ENCODE assay signal across 9 mouse cellular contexts in genomic region chr19:44248854-44249351, GRCm38 (mm10). TPM values are rescaled to one million over a fixed set of nuclear protein-coding genes. Genes with fewer than 3 reads are reported as not detected.
DNase-seq lines count a peak whose midpoint lies in the region; ATAC-seq lines count a peak whose summit lies in the region.
"Had no signal": no experiment of that assay in that cellular context is flagged by ENCODE, and none has a peak within 500 bp of the region (broad histone marks: within the 10 kb centered on the region; RNA-seq: fewer than 3 reads in every experiment).

No protein-coding gene starts in this region.

- intact Hi-C loops in left cerebral cortex, postnatal 36 days (cut with DNase I), result loop anchor here (1.0 to 5.0 kb wide), 3 partner anchors 18 to 158 kb away; partner anchors contain the start of gene Scd1

- 78% methylated on average over 11 of the region's 11 CpGs for WGBS in liver, embryonic 11.5 days
- WGBS in embryonic facial prominence, embryonic 12.5 days, result 65% methylated on average over 11 of the region's 11 CpGs
- WGBS in intestine, embryonic 15.5 days, result 58% methylated on average over 11 of the region's 11 CpGs
- 61% methylated on average over 11 of the region's 11 CpGs for WGBS in neural tube, embryonic 13.5 days

- no peaks in the 10 kb centered on the region for H3K9me3 ChIP-seq in liver, embryonic 11.5 days (ENCODE audit: control insufficient read depth, low read length)
- no peaks in the 10 kb centered on the region for H3K9me3 ChIP-seq in embryonic facial prominence, embryonic 12.5 days
- no peaks in the 10 kb centered on the region for H3K9me3 ChIP-seq in intestine, embryonic 15.5 days
- H3K9me3 ChIP-seq in neural tube, embryonic 13.5 days, result no peaks in the 10 kb centered on the region

- peaks cover 3% of the 10 kb centered on the region; the same call in 1 of the 2 replicates for H3K27me3 ChIP-seq in liver, embryonic 11.5 days (replicated peaks; ENCODE audit: control insufficient read depth, insufficient read depth, low read length)
- no peaks in the 10 kb centered on the region for H3K27me3 ChIP-seq in embryonic facial prominence, embryonic 12.5 days
- H3K27me3 ChIP-seq in intestine, embryonic 15.5 days (replicated peaks), result no peaks in the 10 kb centered on the region
- no peaks in the 10 kb centered on the region for H3K27me3 ChIP-seq in neural tube, embryonic 13.5 days

- no peak for ATAC-seq in liver, embryonic 11.5 days (replicated peaks; ENCODE audit: low FRiP score)
- no peak for ATAC-seq in embryonic facial prominence, embryonic 12.5 days (ENCODE audit: insufficient number of reproducible peaks, insufficient read depth, low FRiP score, low TSS enrichment)
- no peak for ATAC-seq in intestine, embryonic 15.5 days
- no peak for ATAC-seq in neural tube, embryonic 13.5 days (ENCODE audit: low read depth)

- peaks cover 24% of the 10 kb centered on the region for H3K4me1 ChIP-seq in liver, embryonic 11.5 days (replicated peaks; ENCODE audit: control insufficient read depth, insufficient read depth, low read length)
- H3K4me1 ChIP-seq in embryonic facial prominence, embryonic 12.5 days, result peaks cover 32% of the 10 kb centered on the region
- H3K4me1 ChIP-seq in intestine, embryonic 15.5 days (replicated peaks), result peaks cover 31% of the 10 kb centered on the region
- peaks cover 27% of the 10 kb centered on the region for H3K4me1 ChIP-seq in neural tube, embryonic 13.5 days (replicated peaks)

- no peaks in the 10 kb centered on the region for H3K36me3 ChIP-seq in liver, embryonic 11.5 days (ENCODE audit: control insufficient read depth, insufficient read depth, low read length)
- H3K36me3 ChIP-seq in embryonic facial prominence, embryonic 12.5 days, result no peaks in the 10 kb centered on the region
- no peaks in the 10 kb centered on the region for H3K36me3 ChIP-seq in intestine, embryonic 15.5 days
- no peaks in the 10 kb centered on the region for H3K36me3 ChIP-seq in neural tube, embryonic 13.5 days

- peak overlapping the region; percentile 87 for H3K4me2 ChIP-seq in liver, embryonic 11.5 days
- H3K4me2 ChIP-seq in embryonic facial prominence, embryonic 12.5 days (replicated peaks), result peak overlapping the region; percentile 67
- peak overlapping the region; percentile 80 for H3K4me2 ChIP-seq in intestine, embryonic 15.5 days (replicated peaks)
- peak overlapping the region; percentile 82 for H3K4me2 ChIP-seq in neural tube, embryonic 13.5 days

- DNase-seq in liver, embryonic 11.5 days (ENCODE audit: low spot score), result no peak
- DNase-seq in liver, result no peak
- DNase-seq in cerebellum, adult 11-12 months, result no peak
- no peak for DNase-seq in adrenal gland, postnatal 4 days (ENCODE audit: low spot score in 2 of 2)
- DNase-seq in left cerebral cortex, postnatal 36 days (ENCODE audit: low spot score in 2 of 2), result no peak

- no peak overlapping the region for H3K4me3 ChIP-seq in liver, embryonic 11.5 days (ENCODE audit: low read depth, low read length)
- H3K4me3 ChIP-seq in embryonic facial prominence, embryonic 12.5 days, result peak overlapping the region; percentile 33; the same call in 1 of the 2 replicates
- H3K4me3 ChIP-seq in intestine, embryonic 15.5 days (replicated peaks), result 0 out of 2 replicates have a peak overlapping the region, but pooled peaks have one; percentile 40
- no peak overlapping the region for H3K4me3 ChIP-seq in neural tube, embryonic 13.5 days

- H3K9ac ChIP-seq in liver, embryonic 11.5 days (ENCODE audit: low read depth, low read length), result 0 out of 2 replicates have a peak overlapping the region, but pooled peaks have one; percentile 0
- H3K9ac ChIP-seq in embryonic facial prominence, embryonic 12.5 days, result no peak overlapping the region
- no peak overlapping the region for H3K9ac ChIP-seq in intestine, embryonic 15.5 days
- no peak overlapping the region for H3K9ac ChIP-seq in neural tube, embryonic 13.5 days

- H3K27ac ChIP-seq in liver, embryonic 11.5 days (ENCODE audit: low read depth, low read length), result peak overlapping the region; percentile 83
- peak overlapping the region; percentile 86 for H3K27ac ChIP-seq in embryonic facial prominence, embryonic 12.5 days
- peak overlapping the region; percentile 92 for H3K27ac ChIP-seq in intestine, embryonic 15.5 days
- H3K27ac ChIP-seq in neural tube, embryonic 13.5 days (replicated peaks), result peak overlapping the region; percentile 95

RNA-seq across cellular contexts. Expression of gene Scd2, which starts 44.6 kb away (rescaled TPM):
- 212 and 231 TPM in 2 replicates for polyA plus RNA-seq in liver, embryonic 11.5 days (2014; fragmentation: Nextera tagmentation; extraction: Ambion mirVana)
- 294 and 311 TPM in 2 replicates for polyA plus RNA-seq in embryonic facial prominence, embryonic 12.5 days (2016; fragmentation: Nextera tagmentation; extraction: Ambion mirVana)
- polyA plus RNA-seq in intestine, embryonic 15.5 days (2015; fragmentation: Nextera tagmentation; extraction: Ambion mirVana), result 417 and 432 TPM in 2 replicates
- polyA plus RNA-seq in neural tube, embryonic 13.5 days (2015; fragmentation: Nextera tagmentation; extraction: Ambion mirVana), result 255 and 272 TPM in 2 replicates
- 100 to 1,000 TPM; 412 to 445 TPM for total RNA-seq in adrenal gland, postnatal 4 days (2021)
- 100 to 1,000 TPM; 590 to 647 TPM for total RNA-seq in left cerebral cortex, postnatal 36 days (2021)

RNA-seq across cellular contexts. Expression of gene Scd3, which starts 45.8 kb away (rescaled TPM):
- not detected in 2 replicates for polyA plus RNA-seq in liver, embryonic 11.5 days (2014; fragmentation: Nextera tagmentation; extraction: Ambion mirVana)
- polyA plus RNA-seq in embryonic facial prominence, embryonic 12.5 days (2016; fragmentation: Nextera tagmentation; extraction: Ambion mirVana), result 0.35 and 0.36 TPM in 2 replicates
- polyA plus RNA-seq in intestine, embryonic 15.5 days (2015; fragmentation: Nextera tagmentation; extraction: Ambion mirVana), result 0.15 and 0.54 TPM in 2 replicates
- polyA plus RNA-seq in neural tube, embryonic 13.5 days (2015; fragmentation: Nextera tagmentation; extraction: Ambion mirVana), result 2.7 and 2.9 TPM in 2 replicates
- under 1 TPM; 0.17 to 0.68 TPM for total RNA-seq in adrenal gland, postnatal 4 days (2021)
- total RNA-seq in left cerebral cortex, postnatal 36 days (2021), result 1 to 10 TPM; 2.5 to 2.8 TPM
- total RNA-seq: gastrocnemius, postnatal 4 days had no signal

RNA-seq across cellular contexts. Expression of gene Pkd2l1, which starts 56.7 kb away (rescaled TPM):
- polyA plus RNA-seq in liver, embryonic 11.5 days (2014; fragmentation: Nextera tagmentation; extraction: Ambion mirVana), result not detected in 2 replicates
- 0.09 TPM in 1 of 2 replicates, not detected in the other for polyA plus RNA-seq in embryonic facial prominence, embryonic 12.5 days (2016; fragmentation: Nextera tagmentation; extraction: Ambion mirVana)
- polyA plus RNA-seq in intestine, embryonic 15.5 days (2015; fragmentation: Nextera tagmentation; extraction: Ambion mirVana), result not detected in 2 replicates
- polyA plus RNA-seq in neural tube, embryonic 13.5 days (2015; fragmentation: Nextera tagmentation; extraction: Ambion mirVana), result 1.8 and 2.3 TPM in 2 replicates
- under 1 TPM in 1 of 2 experiments, not detected in 1; 0.08 TPM for total RNA-seq in adrenal gland, postnatal 4 days (2021)
- total RNA-seq in left cerebral cortex, postnatal 36 days (2021), result under 1 TPM; 0.30 to 0.34 TPM
- total RNA-seq: gastrocnemius, postnatal 4 days had no signal

Comparison
In these comparisons a context has a peak if more than half of its experiments do, and no peak if none do; other contexts are left out.
1. H3K4me3 ChIP-seq: peak in embryonic facial prominence, embryonic 12.5 days (single experiment) and intestine, embryonic 15.5 days (single experiment); none in liver, embryonic 11.5 days (single experiment) and neural tube, embryonic 13.5 days (single experiment).
2. Peak in every context shown above with its lines, with median percentiles within 50 percentile points of each other: H3K27ac ChIP-seq and H3K4me2 ChIP-seq.